Mouse (Mus musculus) MEL (cell line): Measurements from ENCODE around the gene Foxj3. TPM values are rescaled to one million over a fixed set of nuclear protein-coding genes. Genes with fewer than 3 reads are reported as not detected.

ENCODE experiments used
- DNase-seq: peaks from one replicate; pipeline ENCODE4 v3.0.0; 2011; ENCODE audit warnings: low read depth, low spot score
- H3K27ac ChIP-seq: 2 replicates; pipeline ENCODE4 v1.5.1; 2012; ENCODE audit warnings: low read depth, mild to moderate bottlenecking, control low read depth, low read length, moderate library complexity; ENCODE audit not compliant: control insufficient read depth
- H3K27me3 ChIP-seq, 2 experiments: fragments of 150-350 bp in 1 of 2; sonication (generic) in 1 of 2; 2 replicates each; pipeline ENCODE4 v1.6.1; 2012; ENCODE audit warnings: low read length in 2 of 2, mild to moderate bottlenecking in 2 of 2, improper control_type of control experiment in 1 of 2, moderate library complexity in 1 of 2; ENCODE audit not compliant: insufficient read depth in 2 of 2, control insufficient read depth in 1 of 2
- H3K36me3 ChIP-seq, 2 experiments: 2 replicates each; pipeline ENCODE4 v1.6.1; 2012 to 2014; ENCODE audit warnings: low read length in 2 of 2, improper control_type of control experiment in 1 of 2, inconsistent platforms in 1 of 2, mild to moderate bottlenecking in 1 of 2; ENCODE audit not compliant: insufficient read depth in 2 of 2, control insufficient read depth in 1 of 2
- H3K4me1 ChIP-seq, 2 experiments: fragments of 150-350 bp in 1 of 2; sonication (generic) in 1 of 2; 2 replicates each; pipeline ENCODE4 v1.6.1; 2012; ENCODE audit warnings: low read length in 2 of 2, improper control_type of control experiment in 1 of 2, mild to moderate bottlenecking in 1 of 2; ENCODE audit not compliant: insufficient read depth in 2 of 2, control insufficient read depth in 1 of 2
- H3K4me3 ChIP-seq, 2 experiments: fragments of 150-350 bp in 1 of 2; sonication (generic) in 1 of 2; 2 replicates each; pipeline ENCODE4 v1.5.1; 2012; ENCODE audit warnings: low read depth in 2 of 2, low read length in 2 of 2, mild to moderate bottlenecking in 2 of 2, moderate library complexity in 2 of 2, control low read depth in 1 of 2, improper control_type of control experiment in 1 of 2; ENCODE audit not compliant: control insufficient read depth in 1 of 2, insufficient read depth in 1 of 2
- H3K79me2 ChIP-seq: 2 replicates; pipeline ENCODE4 v1.6.1; 2012; ENCODE audit warnings: mild to moderate bottlenecking, low read length, moderate library complexity; ENCODE audit not compliant: control insufficient read depth, poor library complexity, insufficient read depth
- H3K9ac ChIP-seq: 2 replicates; pipeline ENCODE4 v1.6.1; 2012; ENCODE audit warnings: low read depth, mild to moderate bottlenecking, control low read depth, low read length, moderate library complexity; ENCODE audit not compliant: control insufficient read depth, poor library complexity, severe bottlenecking
- H3K9me3 ChIP-seq: fragments of 150-350 bp; sonication (generic); replicated peaks from 2 replicates; pipeline ENCODE4 v1.6.1; 2012; ENCODE audit warnings: mild to moderate bottlenecking, low read length, improper control_type of control experiment, moderate library complexity; ENCODE audit not compliant: insufficient read depth
- E2F4 ChIP-seq: IDR thresholded peaks from 2 replicates; pipeline ENCODE4 v1.6.1; 2011; ENCODE audit warnings: low read depth, low read length, improper control_type of control experiment, borderline replicate concordance
- EP300 ChIP-seq, 2 experiments: IDR thresholded peaks; 2 replicates each; pipeline ENCODE4 v1.6.1; 2011; ENCODE audit warnings: improper control_type of control experiment in 2 of 2, low read length in 2 of 2, low read depth in 1 of 2, mild to moderate bottlenecking in 1 of 2
- GATA1 ChIP-seq: IDR thresholded peaks from 2 replicates; pipeline ENCODE4 v1.6.1; 2011; ENCODE audit warnings: low read depth, low read length, improper control_type of control experiment
- MAX ChIP-seq: IDR thresholded peaks from 2 replicates; pipeline ENCODE4 v1.6.1; 2011; ENCODE audit warnings: low read length, improper control_type of control experiment
- MAZ ChIP-seq: IDR thresholded peaks from 2 replicates; pipeline ENCODE4 v1.6.1; 2012; ENCODE audit warnings: low read depth, mild to moderate bottlenecking, inconsistent platforms, low read length, improper control_type of control experiment
- MYB ChIP-seq: IDR thresholded peaks from 2 replicates; pipeline ENCODE4 v1.6.1; 2011; ENCODE audit warnings: mild to moderate bottlenecking, low read depth, low read length, improper control_type of control experiment
- NELFE ChIP-seq: IDR thresholded peaks from 2 replicates; pipeline ENCODE4 v1.6.1; 2011; ENCODE audit warnings: low read depth, low read length, improper control_type of control experiment
- NRF1 ChIP-seq: IDR thresholded peaks from 2 replicates; pipeline ENCODE4 v1.6.1; 2014; ENCODE audit warnings: low read depth, mild to moderate bottlenecking, inconsistent platforms, low read length, improper control_type of control experiment, moderate library complexity; ENCODE audit not compliant: poor library complexity, insufficient read depth, severe bottlenecking
- POLR2AphosphoS2 ChIP-seq: IDR thresholded peaks from 2 replicates; pipeline ENCODE4 v1.6.1; 2011; ENCODE audit warnings: low read length, improper control_type of control experiment
- POLR2AphosphoS5 ChIP-seq: IDR thresholded peaks from 2 replicates; pipeline ENCODE4 v1.6.1; 2012; ENCODE audit warnings: low read depth, borderline replicate concordance, mild to moderate bottlenecking, inconsistent platforms, low read length, moderate library complexity, mixed read lengths
- RAD21 ChIP-seq: IDR thresholded peaks from 2 replicates; pipeline ENCODE4 v1.6.1; 2011; ENCODE audit warnings: mild to moderate bottlenecking, low read depth, low read length, improper control_type of control experiment
- SIN3A ChIP-seq: IDR thresholded peaks from 2 replicates; pipeline ENCODE4 v1.6.1; 2012; ENCODE audit warnings: low read length, improper control_type of control experiment, inconsistent platforms
- SMC3 ChIP-seq: IDR thresholded peaks from 2 replicates; pipeline ENCODE4 v1.6.1; 2011; ENCODE audit warnings: low read depth, low read length, improper control_type of control experiment
- TAL1 ChIP-seq: IDR thresholded peaks from 2 replicates; pipeline ENCODE4 v1.6.1; 2012; ENCODE audit warnings: mild to moderate bottlenecking, inconsistent platforms, low read length, moderate library complexity, mixed read lengths
- TCF12 ChIP-seq: IDR thresholded peaks from 2 replicates; pipeline ENCODE4 v1.6.1; 2014; ENCODE audit warnings: low read depth, mild to moderate bottlenecking, inconsistent platforms, low read length, improper control_type of control experiment, moderate library complexity
- UBTF ChIP-seq: IDR thresholded peaks from 2 replicates; pipeline ENCODE4 v1.6.1; 2012; ENCODE audit warnings: low read depth, mild to moderate bottlenecking, inconsistent platforms, low read length, improper control_type of control experiment, moderate library complexity, borderline replicate concordance; ENCODE audit not compliant: insufficient read depth
- USF1 ChIP-seq: IDR thresholded peaks from 2 replicates; pipeline ENCODE4 v1.6.1; 2014; ENCODE audit warnings: low read depth, mild to moderate bottlenecking, inconsistent platforms, low read length, improper control_type of control experiment, moderate library complexity
- ZKSCAN1 ChIP-seq: IDR thresholded peaks from 2 replicates; pipeline ENCODE4 v1.6.1; 2012; ENCODE audit warnings: low read depth, mild to moderate bottlenecking, inconsistent platforms, low read length, improper control_type of control experiment, moderate library complexity
- ZNF384 ChIP-seq: IDR thresholded peaks from 2 replicates; pipeline ENCODE4 v1.6.1; 2012; ENCODE audit warnings: low read depth, mild to moderate bottlenecking, inconsistent platforms, low read length, improper control_type of control experiment
- polyA plus RNA-seq, 2 experiments: library from polyadenylated mRNA; stranded (reverse) in 1 of 2; unstranded in 1 of 2; fragments of >175 nt in 1 of 2; fragments of >200 nt in 1 of 2; gene quantifications; 2 replicates each; pipeline versions ENCODE4 v1.2.1 to v1.2.4; 2012; ENCODE audit warnings: low replicate concordance in 2 of 2, low read depth in 1 of 2; ENCODE audit not compliant: insufficient read length in 2 of 2, insufficient read depth in 1 of 2, missing spikeins in 1 of 2
- total RNA-seq: library from RNA; depleted of rRNA; stranded (reverse); fragments of 300-350 nt; gene quantifications from 2 replicates; pipeline ENCODE4 v1.2.3, GENCODE M21; 2012

Foxj3 gene
- total and polyA plus RNA-seq, 3 experiments: 11.0 to 27.0 TPM; not detected in 1

GRCm38 (mm10) chr4:119539836-119540532 lies 3.2 kb downstream of the Foxj3 start (continued):
- TF ChIP-seq UBTF (0 out of 2 replicates have a peak, but pooled peaks have one; percentile 29), EP300 (IDR thresholded peaks at IDR 0.05; ENCODE audit: low read depth in 1 of 2, low read length in 2 of 2) (no peak), TAL1 (no peak), MYB (no peak), NELFE (no peak), MAX (peak; percentile 88), E2F4 (no peak), TCF12 (0 out of 2 replicates have a peak, but pooled peaks have one; percentile 7), ZKSCAN1 (no peak), POLR2AphosphoS5 (no peak), NRF1 (no peak), USF1 (peak; percentile 76), MAZ (no peak), RAD21 (no peak)

GRCm38 (mm10) chr4:119540533-119540890 lies 3.7 kb downstream of the Foxj3 start:
- Histone ChIP-seq H3K36me3 (peaks cover 0 to 25% of the 10 kb centered on the region in 2 experiments; a peak in 3 of 4 replicates), H3K9ac (peak overlapping the region; percentile 97), H3K27ac (peak overlapping the region; percentile 46; the same call in 1 of the 2 replicates), H3K4me3 (peak overlapping the region; percentile 95), H3K9me3 (no peaks in the 10 kb centered on the region), H3K4me1 (peaks cover 14 to 15% of the 10 kb centered on the region in 2 experiments), H3K79me2 (peaks cover 47% of the 10 kb centered on the region), H3K27me3 (no peaks in the 10 kb centered on the region)
- no peak for DNase-seq
- TF ChIP-seq SIN3A (peak; percentile 4; the same call in 1 of the 2 replicates), NRF1 (no peak), RAD21 (no peak), GATA1 (no peak), E2F4 (no peak)

- no peak overlapping the region for H3K27ac ChIP-seq
- no peak for DNase-seq
- H3K9ac ChIP-seq: no peak overlapping the region
- H3K27me3 ChIP-seq: no peaks in the 10 kb centered on the region
- H3K79me2 ChIP-seq: peaks cover 48% of the 10 kb centered on the region
- H3K9me3 ChIP-seq: no peaks in the 10 kb centered on the region
- H3K36me3 ChIP-seq: peaks cover 0 to 4% of the 10 kb centered on the region in 2 experiments; a peak in 3 of 4 replicates
- TF ChIP-seq TCF12: no peak
- no peak for TF ChIP-seq ZKSCAN1
- TF ChIP-seq NRF1: no peak
- no peak for TF ChIP-seq POLR2AphosphoS2
- no peak for TF ChIP-seq ZNF384
- no peak for TF ChIP-seq SMC3
- H3K4me3 ChIP-seq: no peak overlapping the region
- peaks cover 2 to 5% of the 10 kb centered on the region in 2 experiments; a peak in 3 of 4 replicates for H3K4me1 ChIP-seq
Measured at GRCm38 (mm10) chr4:119550864-119551263, 14.1 kb downstream of the Foxj3 start.
